Mouse (Mus musculus) cortical plate, adult 2 months (tissue): ENCODE data around the gene Osgin1. TPM values are rescaled to one million over a fixed set of nuclear protein-coding genes. Genes with fewer than 3 reads are reported as not detected.
A peak's percentile ranks its signal among the peaks of the same experiment; 100 is the strongest.

ENCODE experiments used
- H3K27ac ChIP-seq: fragments of 200-500 bp; 2 replicates; pipeline ENCODE4 v1.5.1; 2012; ENCODE audit warnings: low read length, control low read depth, inconsistent platforms; ENCODE audit not compliant: insufficient read depth
- H3K4me1 ChIP-seq: fragments of 200-500 bp; 2 replicates; pipeline ENCODE4 v1.6.1; 2011; ENCODE audit warnings: low read length; ENCODE audit not compliant: control insufficient read depth, insufficient read depth
- H3K4me3 ChIP-seq: fragments of 200-500 bp; 2 replicates; pipeline ENCODE4 v1.5.1; 2011; ENCODE audit warnings: mild to moderate bottlenecking, low read length, control low read depth; ENCODE audit not compliant: insufficient read depth
- CTCF ChIP-seq: fragments of 200-500 bp; IDR thresholded peaks from 2 replicates; pipeline ENCODE4 v1.5.1; 2011; ENCODE audit warnings: mild to moderate bottlenecking, control low read depth, low read length; ENCODE audit not compliant: insufficient read depth; ENCODE audit errors: extremely low read depth
- POLR2A ChIP-seq: fragments of 200-500 bp; IDR thresholded peaks from 2 replicates; pipeline ENCODE4 v1.6.1; 2011; ENCODE audit warnings: mild to moderate bottlenecking, low read length, control low read depth; ENCODE audit not compliant: insufficient read depth; ENCODE audit errors: extremely low read depth
- polyA plus RNA-seq: library from polyadenylated mRNA; depleted of rRNA; stranded (reverse); fragments of >200 nt; gene quantifications from 2 replicates; pipeline ENCODE4 v1.2.3, GENCODE M21; 2012

Gene Osgin1
- polyA plus RNA-seq, 1 experiment: 0.86 TPM

DNA sequence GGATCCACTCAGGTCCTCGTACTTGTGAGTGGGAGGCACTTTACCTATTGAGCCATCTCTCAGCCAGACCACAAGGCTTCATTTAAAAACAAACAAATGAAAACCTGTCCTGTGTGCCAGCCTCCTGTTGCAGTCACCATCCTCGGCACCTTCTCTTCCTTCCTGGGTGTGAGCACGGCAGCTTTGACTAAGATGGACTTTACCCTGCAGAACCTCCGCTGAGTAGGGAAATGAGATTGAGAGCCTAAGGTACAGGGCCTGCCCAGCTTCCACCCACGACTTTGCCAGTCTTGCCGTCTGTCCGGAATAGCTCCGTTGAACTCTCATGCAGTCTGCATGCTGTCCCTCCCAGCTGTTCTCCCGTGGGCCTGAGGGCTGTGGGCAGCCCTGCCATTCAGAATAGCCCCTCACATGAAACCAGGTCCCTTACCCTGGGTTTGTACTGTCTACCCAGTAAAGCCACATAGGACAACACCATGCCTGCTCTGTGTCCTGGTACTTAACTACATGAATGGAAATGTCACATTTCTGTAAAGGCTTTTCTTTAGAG lies 33.7 kb upstream of the Osgin1 start:
- no peak overlapping the region for H3K4me3 ChIP-seq
- H3K4me1 ChIP-seq: peaks cover 16% of the 10 kb centered on the region
- TF ChIP-seq POLR2A (no peak), CTCF (no peak)
- no peak overlapping the region for H3K27ac ChIP-seq

GRCm38 (mm10) chr8:119400904-119401303 lies 33.0 kb upstream of the Osgin1 start:
- Histone ChIP-seq H3K27ac (no peak overlapping the region), H3K4me3 (no peak overlapping the region), H3K4me1 (peaks cover 14% of the 10 kb centered on the region)
- TF ChIP-seq POLR2A (no peak), CTCF (no peak)

DNA sequence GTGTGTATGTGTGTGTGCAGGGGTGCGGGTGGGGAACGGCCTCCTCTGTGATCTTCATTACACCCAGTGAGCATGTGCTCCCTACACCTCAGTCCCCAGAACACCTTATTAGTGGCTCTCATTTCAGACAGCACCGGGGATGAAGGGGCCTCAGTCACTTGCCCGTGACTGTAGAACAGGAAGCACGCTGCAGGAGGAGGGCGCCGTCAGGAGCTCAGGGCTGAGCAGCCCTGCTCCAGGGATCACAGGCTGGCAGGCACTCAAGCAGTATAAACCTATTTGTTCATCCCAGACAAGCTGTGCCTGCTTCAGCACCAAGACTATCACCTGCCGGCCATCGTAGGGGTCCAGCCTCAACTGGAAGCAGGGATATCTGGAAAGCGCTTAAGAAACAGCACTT lies 30.0 kb upstream of the Osgin1 start:
- Histone ChIP-seq H3K4me1 (peaks cover 8% of the 10 kb centered on the region), H3K27ac (no peak overlapping the region), H3K4me3 (no peak overlapping the region)
- no peak for TF ChIP-seq CTCF
- TF ChIP-seq POLR2A: no peak

GRCm38 (mm10) chr8:119404648-119405047 lies 29.3 kb upstream of the Osgin1 start:
- H3K4me1 ChIP-seq: peaks cover 6% of the 10 kb centered on the region
- no peak for TF ChIP-seq POLR2A
- TF ChIP-seq CTCF: no peak
- no peak overlapping the region for H3K4me3 ChIP-seq
- H3K27ac ChIP-seq: no peak overlapping the region

DNA sequence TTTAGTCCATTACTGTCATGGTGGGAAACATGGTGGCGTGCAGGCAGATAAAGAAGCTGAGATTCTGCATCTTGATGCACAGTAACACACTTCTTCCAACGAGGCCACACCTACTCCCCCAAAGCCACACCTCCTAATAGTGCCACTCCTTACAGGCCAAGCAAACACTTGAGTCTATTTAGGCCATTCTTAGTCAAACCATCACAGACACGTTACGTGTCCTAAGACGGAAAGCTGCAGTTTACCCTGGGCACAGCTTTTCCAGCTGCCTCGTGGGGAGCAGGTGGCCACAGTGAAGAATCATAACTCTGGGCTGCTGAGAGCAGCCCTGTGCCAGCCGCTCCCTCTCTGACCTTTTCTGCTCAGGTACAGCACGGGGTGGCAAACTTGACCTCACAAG lies 25.6 kb upstream of the Osgin1 start:
- TF ChIP-seq POLR2A (no peak), CTCF (no peak)
- no peak overlapping the region for H3K4me3 ChIP-seq
- no peaks in the 10 kb centered on the region for H3K4me1 ChIP-seq
- H3K27ac ChIP-seq: no peak overlapping the region

- H3K27ac ChIP-seq: no peak overlapping the region
- no peak overlapping the region for H3K4me3 ChIP-seq
- TF ChIP-seq POLR2A (no peak), CTCF (0 out of 2 replicates have a peak, but pooled peaks have one; percentile 14)
- no peaks in the 10 kb centered on the region for H3K4me1 ChIP-seq
Observed at GRCm38 (mm10) chr8:119412037-119412734, 21.7 kb upstream of the Osgin1 start.

GRCm38 (mm10) chr8:119412735-119413498 lies 21.0 kb upstream of the Osgin1 start:
- no peak overlapping the region for H3K4me3 ChIP-seq
- TF ChIP-seq CTCF (peak; percentile 92), POLR2A (no peak; the same call in 1 of the 2 replicates)
- no peaks in the 10 kb centered on the region for H3K4me1 ChIP-seq
- no peak overlapping the region for H3K27ac ChIP-seq

DNA sequence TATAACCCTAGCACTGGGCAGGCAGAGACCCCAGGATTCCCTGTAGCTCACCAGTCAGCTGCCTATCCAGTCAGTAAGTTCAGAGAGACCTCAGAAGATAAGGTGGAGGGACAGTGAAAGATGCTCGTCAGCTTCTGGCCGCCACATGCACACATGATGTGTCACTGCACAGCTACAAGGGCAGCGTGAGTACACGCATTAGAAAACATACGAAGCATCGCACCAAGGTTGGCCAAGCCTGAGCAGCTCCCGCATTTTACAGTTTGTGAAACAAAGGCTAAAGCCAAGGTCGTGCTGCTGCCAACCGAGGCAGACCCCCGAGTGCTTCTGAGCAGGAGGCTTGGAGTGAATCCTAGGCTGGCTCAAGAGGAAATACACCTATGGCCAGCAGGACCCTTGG lies 20.3 kb upstream of the Osgin1 start:
- H3K4me3 ChIP-seq: no peak overlapping the region
- TF ChIP-seq POLR2A (no peak), CTCF (no peak)
- no peaks in the 10 kb centered on the region for H3K4me1 ChIP-seq
- H3K27ac ChIP-seq: no peak overlapping the region

DNA sequence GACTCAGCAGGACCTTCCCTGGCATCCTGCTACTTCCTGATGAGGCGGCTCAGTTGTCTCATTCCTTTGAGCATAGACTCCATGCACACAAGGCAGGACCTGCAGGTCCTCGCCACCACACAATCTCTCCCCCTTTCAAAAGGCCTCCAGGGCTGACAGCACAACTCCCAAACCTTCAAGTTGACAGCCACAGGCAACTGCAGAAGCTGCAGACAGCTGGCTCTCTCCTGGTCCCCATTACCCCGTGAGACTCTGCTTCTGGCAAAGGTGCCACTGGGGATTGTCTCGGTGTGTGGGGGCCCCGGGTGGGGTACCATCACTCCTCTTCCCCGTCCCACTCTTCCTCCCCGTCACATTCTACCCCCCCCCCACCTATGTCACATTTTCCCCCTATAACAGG lies 13.6 kb upstream of the Osgin1 start:
- no peak for TF ChIP-seq CTCF
- no peak for TF ChIP-seq POLR2A
- H3K27ac ChIP-seq: no peak overlapping the region
- no peak overlapping the region for H3K4me3 ChIP-seq
- peaks cover 3% of the 10 kb centered on the region for H3K4me1 ChIP-seq
